Mouse (Mus musculus): Measurements from ENCODE around the gene Wnt3. TPM values are rescaled to one million over a fixed set of nuclear protein-coding genes. Genes with fewer than 3 reads are reported as not detected.

The Wnt3 gene
- total RNA-seq, 2 experiments from 2014 or later: 0.86 to 0.98 TPM

GRCm38 (mm10) chr11:103772505-103773386 lies 1.2 kb upstream of the Wnt3 start:
- DNase-seq (ENCODE audit: low spot score in 2 of 2): no peak

GRCm38 (mm10) chr11:103774228-103774530 lies 229 bp downstream of the Wnt3 start:
- DNase-seq (ENCODE audit: low spot score in 2 of 2): no peak

- no peak for DNase-seq (ENCODE audit: low spot score in 2 of 2)
Observed at GRCm38 (mm10) chr11:103780152-103780551, 6.2 kb downstream of the Wnt3 start.

GRCm38 (mm10) chr11:103789951-103790350 lies 16.0 kb downstream of the Wnt3 start:
- DNase-seq (ENCODE audit: low spot score in 2 of 2): peak in 1 of 2 experiments; percentile 50

- peak in 1 of 2 experiments; percentile 29 for DNase-seq (ENCODE audit: low spot score in 2 of 2)
Observed at GRCm38 (mm10) chr11:103801128-103801527, 27.2 kb downstream of the Wnt3 start.

- DNase-seq (ENCODE audit: low spot score in 2 of 2): peak in 1 of 2 experiments; percentile 31
Observed at GRCm38 (mm10) chr11:103804126-103804525, 30.2 kb downstream of the Wnt3 start.

GRCm38 (mm10) chr11:103804804-103805203 lies 30.9 kb downstream of the Wnt3 start:
- no peak for DNase-seq (ENCODE audit: low spot score in 2 of 2)

GRCm38 (mm10) chr11:103807966-103808365 lies 34.0 kb downstream of the Wnt3 start:
- no peak for DNase-seq (ENCODE audit: low spot score in 2 of 2)

GRCm38 (mm10) chr11:103808771-103809610 lies 35.0 kb downstream of the Wnt3 start:
- DNase-seq (ENCODE audit: low spot score in 2 of 2): no peak

- DNase-seq (ENCODE audit: low spot score in 2 of 2): peak; percentile 20 to 48
Observed at GRCm38 (mm10) chr11:103809611-103810598, 36.0 kb downstream of the Wnt3 start.

GRCm38 (mm10) chr11:103810631-103811030 lies 36.7 kb downstream of the Wnt3 start:
- DNase-seq (ENCODE audit: low spot score in 2 of 2): no peak

- peak; percentile 69 to 72 for DNase-seq (ENCODE audit: low spot score in 2 of 2)
Observed at GRCm38 (mm10) chr11:103811246-103811645, 37.3 kb downstream of the Wnt3 start.

- no peak for DNase-seq (ENCODE audit: low spot score in 2 of 2)
Observed at GRCm38 (mm10) chr11:103814808-103815207, 40.9 kb downstream of the Wnt3 start.

- DNase-seq (ENCODE audit: low spot score in 2 of 2): no peak
Observed at GRCm38 (mm10) chr11:103815986-103816385, 42.0 kb downstream of the Wnt3 start.

- no peak for DNase-seq (ENCODE audit: low spot score in 2 of 2)
Observed at GRCm38 (mm10) chr11:103816719-103817118, 42.8 kb downstream of the Wnt3 start.

- no peak for DNase-seq (ENCODE audit: low spot score in 2 of 2)
Observed at GRCm38 (mm10) chr11:103827201-103827600, 53.3 kb downstream of the Wnt3 start.

- no peak for DNase-seq (ENCODE audit: low spot score in 2 of 2)
Observed at GRCm38 (mm10) chr11:103828866-103829265, 54.9 kb downstream of the Wnt3 start.

- no peak for DNase-seq (ENCODE audit: low spot score in 2 of 2)
Observed at GRCm38 (mm10) chr11:103829956-103830355, 56.0 kb downstream of the Wnt3 start.

- DNase-seq (ENCODE audit: low spot score in 2 of 2): no peak
Observed at GRCm38 (mm10) chr11:103830476-103830875, 56.5 kb downstream of the Wnt3 start.

GRCm38 (mm10) chr11:103831766-103832165 lies 57.8 kb downstream of the Wnt3 start:
- no peak for DNase-seq (ENCODE audit: low spot score in 2 of 2)

GRCm38 (mm10) chr11:103832331-103832730 lies 58.4 kb downstream of the Wnt3 start:
- no peak for DNase-seq (ENCODE audit: low spot score in 2 of 2)
